Mouse (Mus musculus): ENCODE data around the gene Casp8ap2. TPM values are rescaled to one million over a fixed set of nuclear protein-coding genes. Genes with fewer than 3 reads are reported as not detected.

Gene Casp8ap2
- total RNA-seq (2023), result 19.6 TPM

GRCm38 (mm10) chr4:32615034-32615881 is at the start of gene Casp8ap2:
Gene Casp8ap2 (plus strand): TSS chr4:32615451.

DNA sequence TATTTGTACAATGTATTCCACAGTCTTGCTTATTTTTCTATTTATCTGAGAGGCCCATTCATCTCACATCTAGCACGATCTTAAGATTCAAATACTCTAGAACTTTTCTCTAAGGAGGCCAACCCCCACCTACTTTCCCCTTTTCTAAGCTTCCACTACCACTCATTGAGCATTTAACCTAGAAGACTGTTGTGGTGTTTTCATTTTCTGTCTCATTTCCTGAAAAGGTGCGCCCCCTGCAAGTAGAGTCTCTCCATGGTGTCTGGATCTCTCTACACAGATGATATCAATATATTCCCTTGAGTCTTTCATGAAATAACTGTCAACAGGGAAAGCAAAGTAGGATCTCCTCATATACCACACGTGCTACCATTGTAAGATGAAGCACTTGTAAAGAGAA is 12.6 kb upstream of the Casp8ap2 start, which contains the start of gene Gja10:
Gene Gja10 (minus strand): TSS at position 101 of the 400 bp plus-strand sequence.

GRCm38 (mm10) chr4:32656918-32657662 is 41.8 kb downstream of the Casp8ap2 start, which contains the start of gene Mdn1:
Gene Mdn1 (plus strand): TSS chr4:32657119.

Other genes with a start within 250 kb of the Casp8ap2 start
- gene Gja10, start 12.7 kb upstream of the Casp8ap2 start, total RNA-seq (2023), result not detected
- gene Mdn1, start 41.7 kb downstream of the Casp8ap2 start, total RNA-seq (2023), result 102 TPM
- 35.3 TPM for gene Lyrm2, start 184.8 kb downstream of the Casp8ap2 start, total RNA-seq (2023)